Mouse (Mus musculus) hindbrain, postnatal 0 days (tissue): Measurements from ENCODE around the gene Kank2. TPM values are rescaled to one million over a fixed set of nuclear protein-coding genes. Genes with fewer than 3 reads are reported as not detected.
"Not testable (repeated sequence)": the region's sequence is repeated elsewhere in the genome, so short reads cannot be mapped to it uniquely, and the experiment has no call there.

ENCODE experiments used
- ATAC-seq: fragments of 200-750 bp; cut with Nextera tagmentation; 2 replicates; pipeline ENCODE4 v1.8.0; 2017; ENCODE audit warnings: mild to moderate bottlenecking, moderate TSS enrichment, moderate library complexity
- DNase-seq: peaks from one replicate; pipeline ENCODE4 v3.0.0-alpha.2; 2015; ENCODE audit warnings: low spot score
- H3K27ac ChIP-seq: fragments of 300-500 bp; sonication (generic); 2 replicates; pipeline ENCODE4 v1.5.1; 2014; ENCODE audit warnings: mild to moderate bottlenecking
- H3K27me3 ChIP-seq: fragments of 300-500 bp; sonication (generic); 2 replicates; pipeline ENCODE4 v1.6.1; 2014; ENCODE audit warnings: low read length, mixed read lengths; ENCODE audit not compliant: insufficient read depth
- H3K36me3 ChIP-seq: fragments of 300-500 bp; sonication (generic); 2 replicates; pipeline ENCODE4 v1.6.1; 2014; ENCODE audit warnings: low read length, mixed read lengths; ENCODE audit not compliant: insufficient read depth
- H3K4me1 ChIP-seq: fragments of 300-500 bp; sonication (generic); 2 replicates; pipeline ENCODE4 v1.6.1; 2014; ENCODE audit warnings: antibody characterized with exemption, low read length, mixed read lengths; ENCODE audit not compliant: insufficient read depth
- H3K4me2 ChIP-seq: fragments of 300-500 bp; sonication (generic); 2 replicates; pipeline ENCODE4 v1.6.1; 2014; ENCODE audit warnings: low read depth, mild to moderate bottlenecking, low read length, moderate library complexity, mixed read lengths
- H3K4me3 ChIP-seq: fragments of 300-500 bp; sonication (generic); 2 replicates; pipeline ENCODE4 v1.5.1; 2014; ENCODE audit warnings: low read length
- H3K9ac ChIP-seq: fragments of 300-500 bp; sonication (generic); replicated peaks from 2 replicates; pipeline ENCODE4 v1.6.1; 2014; ENCODE audit warnings: mild to moderate bottlenecking, low read length, moderate library complexity, mixed read lengths
- H3K9me3 ChIP-seq: fragments of 300-500 bp; sonication (generic); 2 replicates; pipeline ENCODE4 v1.6.1; 2016; ENCODE audit warnings: low read length, mixed read lengths
- CTCF ChIP-seq: IDR thresholded peaks from 2 replicates; pipeline ENCODE4 v1.5.1; 2016; ENCODE audit warnings: antibody characterized with exemption, control low read depth, low read depth
- WGBS: fragments of 180-500 bp; shearing (Covaris S2); extraction: QIAGEN DNeasy Blood & Tissue Kit; methylation state at CpG from one replicate; pipeline ENCODE4 v1.1.7; 2014; 5-methylcytosine and 5-hydroxymethylcytosine counted together
- polyA plus RNA-seq: library from polyadenylated mRNA; unstranded; fragments of >200 nt; fragmentation: Nextera tagmentation; extraction: Ambion mirVana; gene quantifications from 2 replicates; pipeline ENCODE4 v1.2.1, GENCODE M21; 2015
- total RNA-seq: library from RNA; depleted of rRNA; stranded (reverse); fragments of >200 nt; gene quantifications from 2 replicates; pipeline ENCODE4 v1.2.3, GENCODE M21; 2014

Kank2 gene
- total and polyA plus RNA-seq, 2 experiments from 2014 or later: 3.1 to 19.1 TPM

DNA sequence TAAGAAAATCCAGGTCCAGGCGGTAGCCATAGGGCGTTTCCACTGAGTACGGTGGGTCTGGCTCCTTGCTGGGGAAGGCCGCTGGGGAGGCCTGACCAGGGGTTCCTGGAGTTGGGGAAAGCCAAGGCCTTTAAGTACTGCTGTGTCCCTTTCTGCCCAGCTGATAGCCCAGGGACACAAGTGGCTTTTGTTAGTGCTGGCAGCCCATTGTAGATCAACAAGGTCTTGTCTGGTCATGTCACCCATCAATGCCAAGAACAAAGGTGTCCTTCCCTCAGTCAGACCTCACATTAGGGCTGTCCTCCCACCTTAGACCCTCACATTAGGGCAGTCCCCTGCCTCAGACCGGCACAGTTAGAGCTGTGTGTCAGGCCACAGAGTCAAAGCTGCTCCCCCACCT lies 3.0 kb downstream of the Kank2 start:
- peak overlapping the region; percentile 5; the same call in 1 of the 2 replicates for H3K4me2 ChIP-seq
- ATAC-seq (no peak), DNase-seq (no peak)
- H3K4me3 ChIP-seq: no peak overlapping the region
- no peak overlapping the region for H3K27ac ChIP-seq
- H3K9me3 ChIP-seq: no peaks in the 10 kb centered on the region
- H3K27me3 ChIP-seq: no peaks in the 10 kb centered on the region
- no peaks in the 10 kb centered on the region for H3K36me3 ChIP-seq
- H3K4me1 ChIP-seq: no peaks in the 10 kb centered on the region
- no peak for TF ChIP-seq CTCF
- H3K9ac ChIP-seq: no peak overlapping the region
- 83% methylated on average over 5 of the region's 5 CpGs for WGBS

- Histone ChIP-seq H3K9ac (no peak overlapping the region), H3K4me2 (no peak overlapping the region), H3K4me1 (no peaks in the 10 kb centered on the region), H3K27me3 (no peaks in the 10 kb centered on the region), H3K27ac (no peak overlapping the region), H3K4me3 (no peak overlapping the region), H3K36me3 (no peaks in the 10 kb centered on the region), H3K9me3 (no peaks in the 10 kb centered on the region)
- no peak for TF ChIP-seq CTCF
- WGBS: 85% methylated on average over 25 of the region's 25 CpGs
- ATAC-seq: no peak
- DNase-seq: no peak
Observed at GRCm38 (mm10) chr9:21794925-21795324, 3.6 kb downstream of the Kank2 start.

DNA sequence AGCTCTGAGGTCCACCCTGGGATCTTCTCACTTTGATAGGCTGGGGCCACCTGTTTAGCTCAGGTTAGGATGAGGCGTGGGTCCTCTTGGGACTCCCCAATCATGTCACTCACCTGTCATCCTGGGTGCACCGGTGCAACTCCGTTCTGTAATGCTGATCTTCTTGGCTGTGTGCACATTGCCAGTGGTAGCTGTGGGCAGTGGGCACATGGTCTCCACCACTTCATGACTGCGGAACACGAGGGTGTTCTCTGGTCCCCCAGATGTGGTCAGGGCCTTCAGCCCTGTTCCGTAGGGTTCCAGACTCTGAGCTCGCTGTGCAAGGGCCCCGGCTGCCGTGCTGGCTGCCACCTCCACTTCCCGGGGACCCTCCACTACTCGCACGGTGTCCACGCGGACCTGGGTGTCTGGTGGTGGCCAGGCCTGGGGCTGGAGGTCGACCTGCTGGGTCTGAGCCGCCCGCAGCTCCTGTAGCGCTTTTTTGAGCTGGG lies 4.2 kb downstream of the Kank2 start:
- Histone ChIP-seq H3K27ac (no peak overlapping the region), H3K4me1 (no peaks in the 10 kb centered on the region), H3K27me3 (no peaks in the 10 kb centered on the region), H3K9me3 (no peaks in the 10 kb centered on the region), H3K4me3 (no peak overlapping the region), H3K4me2 (no peak overlapping the region), H3K9ac (no peak overlapping the region), H3K36me3 (no peaks in the 10 kb centered on the region)
- no peak for TF ChIP-seq CTCF
- ATAC-seq (no peak), DNase-seq (no peak)
- 91% methylated on average over 18 of the region's 18 CpGs for WGBS

DNA sequence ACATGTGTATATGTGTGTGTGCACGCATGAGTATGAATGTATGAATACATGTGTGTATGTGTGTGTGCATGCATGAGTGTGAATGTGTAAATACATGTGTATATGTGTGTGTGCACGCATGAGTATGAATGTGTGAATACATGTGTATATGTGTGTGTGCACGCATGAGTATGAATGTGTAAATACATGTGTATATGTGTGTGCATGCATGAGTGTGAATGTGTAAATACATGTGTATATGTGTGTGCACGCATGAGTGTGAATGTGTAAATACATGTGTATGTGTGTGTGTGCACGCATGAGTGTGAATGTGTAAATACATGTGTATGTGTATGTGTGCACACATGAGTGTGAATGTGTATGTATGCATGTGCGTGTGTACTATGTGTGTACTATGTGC lies 5.0 kb downstream of the Kank2 start:
- H3K9me3 ChIP-seq, H3K27me3 ChIP-seq, H3K4me1 ChIP-seq, H3K36me3 ChIP-seq, ATAC-seq, H3K27ac ChIP-seq, H3K4me2 ChIP-seq, H3K9ac ChIP-seq, H3K4me3 ChIP-seq, DNase-seq: not testable (repeated sequence)
- WGBS: 98% methylated on average over 6 of the region's 6 CpGs

DNA sequence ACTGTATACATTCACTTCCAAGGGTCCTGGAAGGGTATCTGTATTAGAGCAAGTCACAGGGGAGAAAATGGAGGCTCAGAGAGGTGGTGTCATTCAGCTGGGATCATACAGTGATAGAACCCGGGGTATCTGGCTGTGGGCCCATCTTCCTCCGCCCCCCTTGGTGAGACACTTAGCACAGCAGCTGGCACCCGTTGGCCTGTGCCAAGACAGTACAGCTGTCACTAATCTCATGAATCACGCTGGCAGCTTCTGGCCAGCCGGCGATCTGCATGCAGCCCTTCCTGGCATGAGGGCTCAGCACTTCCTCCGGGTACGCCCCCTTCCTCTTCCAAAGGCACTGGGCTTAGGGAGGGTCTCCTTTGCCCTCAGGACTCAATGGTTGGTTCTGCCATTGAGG lies 5.9 kb downstream of the Kank2 start:
- no peak overlapping the region for H3K4me2 ChIP-seq

GRCm38 (mm10) chr9:21791861-21792260 lies 6.7 kb downstream of the Kank2 start:
- ATAC-seq: no peak
- no peak overlapping the region for H3K4me3 ChIP-seq
- no peaks in the 10 kb centered on the region for H3K27me3 ChIP-seq
- H3K9me3 ChIP-seq: no peaks in the 10 kb centered on the region
- no peak for DNase-seq
- no peak overlapping the region for H3K4me2 ChIP-seq
- TF ChIP-seq CTCF: no peak
- 68% methylated on average over 8 of the region's 8 CpGs for WGBS
- no peaks in the 10 kb centered on the region for H3K36me3 ChIP-seq
- no peak overlapping the region for H3K9ac ChIP-seq
- no peak overlapping the region for H3K27ac ChIP-seq
- H3K4me1 ChIP-seq: no peaks in the 10 kb centered on the region

More for the DNA sequence above, 5.9 kb downstream of the Kank2 start:
- no peak overlapping the region for H3K27ac ChIP-seq
- H3K9me3 ChIP-seq: no peaks in the 10 kb centered on the region
- WGBS: 30% methylated on average over 8 of the region's 8 CpGs
- H3K9ac ChIP-seq: no peak overlapping the region
- no peak overlapping the region for H3K4me3 ChIP-seq
- TF ChIP-seq CTCF: no peak
- no peaks in the 10 kb centered on the region for H3K4me1 ChIP-seq
- no peaks in the 10 kb centered on the region for H3K27me3 ChIP-seq
- peak; percentile 74 for DNase-seq
- no peaks in the 10 kb centered on the region for H3K36me3 ChIP-seq
- peak; percentile 72 for ATAC-seq

DNA sequence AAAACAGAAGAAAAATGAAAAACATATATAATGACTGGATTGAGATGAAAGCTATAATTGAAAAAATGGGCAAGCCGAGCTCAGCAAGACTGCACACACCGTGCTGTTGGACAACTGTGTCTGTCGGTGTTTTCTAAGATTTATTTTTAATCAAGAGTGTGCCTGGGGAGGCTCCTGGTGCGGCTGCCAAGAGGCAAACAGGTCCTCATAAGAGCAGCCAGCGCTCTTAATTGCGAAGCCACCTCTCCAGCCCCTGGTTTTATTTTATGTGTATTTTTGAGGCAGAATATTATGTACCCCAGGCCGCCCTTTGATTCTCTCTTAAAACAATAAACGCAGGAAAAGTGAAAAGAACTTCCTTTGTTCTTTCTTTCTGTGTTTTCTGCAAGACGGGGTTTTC lies 10.3 kb downstream of the Kank2 start:
- H3K9ac ChIP-seq: no peak overlapping the region
- ATAC-seq (no peak), DNase-seq (no peak)
- no peak for TF ChIP-seq CTCF
- H3K9me3 ChIP-seq: no peaks in the 10 kb centered on the region
- WGBS: 68% methylated on average over 9 of the region's 9 CpGs
- H3K4me3 ChIP-seq: no peak overlapping the region
- H3K4me1 ChIP-seq: no peaks in the 10 kb centered on the region
- H3K27me3 ChIP-seq: no peaks in the 10 kb centered on the region
- H3K27ac ChIP-seq: no peak overlapping the region
- H3K4me2 ChIP-seq: no peak overlapping the region
- H3K36me3 ChIP-seq: no peaks in the 10 kb centered on the region
